Mouse (Mus musculus) MEL (cell line): ENCODE measurements at regions not wholly inside any gene's neighbourhood (a gene's known extent, or its start where the extent isn't known, plus 50 kb on each side); places are given as distances from the start of the nearest gene placed in this dataset.

ENCODE experiments used
- DNase-seq: peaks from one replicate; pipeline ENCODE4 v3.0.0; 2011; ENCODE audit warnings: low read depth, low spot score
- H3K27ac ChIP-seq: 2 replicates; pipeline ENCODE4 v1.5.1; 2012; ENCODE audit warnings: low read depth, mild to moderate bottlenecking, control low read depth, low read length, moderate library complexity; ENCODE audit not compliant: control insufficient read depth
- H3K27me3 ChIP-seq, 2 experiments: fragments of 150-350 bp in 1 of 2; sonication (generic) in 1 of 2; 2 replicates each; pipeline ENCODE4 v1.6.1; 2012; ENCODE audit warnings: low read length in 2 of 2, mild to moderate bottlenecking in 2 of 2, improper control_type of control experiment in 1 of 2, moderate library complexity in 1 of 2; ENCODE audit not compliant: insufficient read depth in 2 of 2, control insufficient read depth in 1 of 2
- H3K36me3 ChIP-seq, 2 experiments: 2 replicates each; pipeline ENCODE4 v1.6.1; 2012 to 2014; ENCODE audit warnings: low read length in 2 of 2, improper control_type of control experiment in 1 of 2, inconsistent platforms in 1 of 2, mild to moderate bottlenecking in 1 of 2; ENCODE audit not compliant: insufficient read depth in 2 of 2, control insufficient read depth in 1 of 2
- H3K4me1 ChIP-seq, 2 experiments: fragments of 150-350 bp in 1 of 2; sonication (generic) in 1 of 2; 2 replicates each; pipeline ENCODE4 v1.6.1; 2012; ENCODE audit warnings: low read length in 2 of 2, improper control_type of control experiment in 1 of 2, mild to moderate bottlenecking in 1 of 2; ENCODE audit not compliant: insufficient read depth in 2 of 2, control insufficient read depth in 1 of 2
- H3K4me3 ChIP-seq, 2 experiments: fragments of 150-350 bp in 1 of 2; sonication (generic) in 1 of 2; 2 replicates each; pipeline ENCODE4 v1.5.1; 2012; ENCODE audit warnings: low read depth in 2 of 2, low read length in 2 of 2, mild to moderate bottlenecking in 2 of 2, moderate library complexity in 2 of 2, control low read depth in 1 of 2, improper control_type of control experiment in 1 of 2; ENCODE audit not compliant: control insufficient read depth in 1 of 2, insufficient read depth in 1 of 2
- H3K79me2 ChIP-seq: 2 replicates; pipeline ENCODE4 v1.6.1; 2012; ENCODE audit warnings: mild to moderate bottlenecking, low read length, moderate library complexity; ENCODE audit not compliant: control insufficient read depth, poor library complexity, insufficient read depth
- H3K9ac ChIP-seq: 2 replicates; pipeline ENCODE4 v1.6.1; 2012; ENCODE audit warnings: low read depth, mild to moderate bottlenecking, control low read depth, low read length, moderate library complexity; ENCODE audit not compliant: control insufficient read depth, poor library complexity, severe bottlenecking
- H3K9me3 ChIP-seq: fragments of 150-350 bp; sonication (generic); replicated peaks from 2 replicates; pipeline ENCODE4 v1.6.1; 2012; ENCODE audit warnings: mild to moderate bottlenecking, low read length, improper control_type of control experiment, moderate library complexity; ENCODE audit not compliant: insufficient read depth
- CHD1 ChIP-seq: IDR thresholded peaks from 2 replicates; pipeline ENCODE4 v1.6.1; 2012; ENCODE audit warnings: low read depth, mild to moderate bottlenecking, inconsistent platforms, low read length, improper control_type of control experiment
- E2F4 ChIP-seq: IDR thresholded peaks from 2 replicates; pipeline ENCODE4 v1.6.1; 2011; ENCODE audit warnings: low read depth, low read length, improper control_type of control experiment, borderline replicate concordance
- ETS1 ChIP-seq: IDR thresholded peaks from 2 replicates; pipeline ENCODE4 v1.6.1; 2012; ENCODE audit warnings: low read depth, mild to moderate bottlenecking, inconsistent platforms, low read length, improper control_type of control experiment, moderate library complexity
- GABPA ChIP-seq: IDR thresholded peaks from 2 replicates; pipeline ENCODE4 v1.6.1; 2012; ENCODE audit warnings: low read depth, mild to moderate bottlenecking, inconsistent platforms, low read length, improper control_type of control experiment, moderate library complexity
- JUND ChIP-seq: IDR thresholded peaks from 2 replicates; pipeline ENCODE4 v1.6.1; 2011; ENCODE audit warnings: low read depth, mild to moderate bottlenecking, improper control_type of control experiment, low read length
- KAT2A ChIP-seq: conservative IDR thresholded peaks from 2 replicates; pipeline ENCODE4 v1.6.1; 2012; ENCODE audit warnings: low read depth, low read length, improper control_type of control experiment, inconsistent platforms
- MAFK ChIP-seq: IDR thresholded peaks from 2 replicates; pipeline ENCODE4 v1.6.1; 2011; ENCODE audit warnings: low read depth, mild to moderate bottlenecking, low read length, improper control_type of control experiment, borderline replicate concordance
- MXI1 ChIP-seq: IDR thresholded peaks from 2 replicates; pipeline ENCODE4 v1.6.1; 2011; ENCODE audit warnings: mild to moderate bottlenecking, low read depth, low read length, improper control_type of control experiment
- POLR2A ChIP-seq, 2 experiments: IDR thresholded peaks; 2 replicates each; pipeline ENCODE4 v1.6.1; 2011 to 2012; ENCODE audit warnings: low read length in 2 of 2, mild to moderate bottlenecking in 2 of 2, control low read depth in 1 of 2, improper control_type of control experiment in 1 of 2, low read depth in 1 of 2, moderate library complexity in 1 of 2; ENCODE audit not compliant: control insufficient read depth in 1 of 2, insufficient read depth in 1 of 2, poor library complexity in 1 of 2
- RAD21 ChIP-seq: IDR thresholded peaks from 2 replicates; pipeline ENCODE4 v1.6.1; 2011; ENCODE audit warnings: mild to moderate bottlenecking, low read depth, low read length, improper control_type of control experiment
- TAL1 ChIP-seq: IDR thresholded peaks from 2 replicates; pipeline ENCODE4 v1.6.1; 2012; ENCODE audit warnings: mild to moderate bottlenecking, inconsistent platforms, low read length, moderate library complexity, mixed read lengths
- TCF12 ChIP-seq: IDR thresholded peaks from 2 replicates; pipeline ENCODE4 v1.6.1; 2014; ENCODE audit warnings: low read depth, mild to moderate bottlenecking, inconsistent platforms, low read length, improper control_type of control experiment, moderate library complexity
- UBTF ChIP-seq: IDR thresholded peaks from 2 replicates; pipeline ENCODE4 v1.6.1; 2012; ENCODE audit warnings: low read depth, mild to moderate bottlenecking, inconsistent platforms, low read length, improper control_type of control experiment, moderate library complexity, borderline replicate concordance; ENCODE audit not compliant: insufficient read depth
- USF1 ChIP-seq: IDR thresholded peaks from 2 replicates; pipeline ENCODE4 v1.6.1; 2014; ENCODE audit warnings: low read depth, mild to moderate bottlenecking, inconsistent platforms, low read length, improper control_type of control experiment, moderate library complexity
- USF2 ChIP-seq, 2 experiments: IDR thresholded peaks; 2 replicates each; pipeline ENCODE4 v1.6.1; 2011 to 2012; ENCODE audit warnings: improper control_type of control experiment in 2 of 2, low read length in 2 of 2, borderline replicate concordance in 1 of 2, inconsistent platforms in 1 of 2, low read depth in 1 of 2, mild to moderate bottlenecking in 1 of 2; ENCODE audit not compliant: insufficient read depth in 1 of 2

DNA sequence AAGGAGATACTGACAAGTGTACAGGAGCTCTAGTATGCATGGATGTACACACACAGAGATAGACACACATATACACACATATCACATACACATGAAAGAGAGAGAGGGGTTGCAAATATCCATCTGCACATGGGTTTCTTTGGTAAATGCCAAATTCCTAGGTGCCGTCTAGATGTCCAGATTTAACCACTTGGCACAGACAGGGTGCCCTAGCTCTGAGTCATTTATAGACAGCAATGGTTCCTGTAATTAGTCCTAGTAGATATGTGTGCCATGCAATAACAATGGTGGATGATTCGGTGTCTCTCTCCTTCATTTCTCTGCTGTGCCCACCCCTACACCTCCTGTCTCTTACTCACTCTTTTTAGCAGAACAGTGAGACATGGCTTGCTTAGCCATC is 389.7 kb downstream of the Cd83 start:
- H3K36me3 ChIP-seq, result no peaks in the 10 kb centered on the region

DNA sequence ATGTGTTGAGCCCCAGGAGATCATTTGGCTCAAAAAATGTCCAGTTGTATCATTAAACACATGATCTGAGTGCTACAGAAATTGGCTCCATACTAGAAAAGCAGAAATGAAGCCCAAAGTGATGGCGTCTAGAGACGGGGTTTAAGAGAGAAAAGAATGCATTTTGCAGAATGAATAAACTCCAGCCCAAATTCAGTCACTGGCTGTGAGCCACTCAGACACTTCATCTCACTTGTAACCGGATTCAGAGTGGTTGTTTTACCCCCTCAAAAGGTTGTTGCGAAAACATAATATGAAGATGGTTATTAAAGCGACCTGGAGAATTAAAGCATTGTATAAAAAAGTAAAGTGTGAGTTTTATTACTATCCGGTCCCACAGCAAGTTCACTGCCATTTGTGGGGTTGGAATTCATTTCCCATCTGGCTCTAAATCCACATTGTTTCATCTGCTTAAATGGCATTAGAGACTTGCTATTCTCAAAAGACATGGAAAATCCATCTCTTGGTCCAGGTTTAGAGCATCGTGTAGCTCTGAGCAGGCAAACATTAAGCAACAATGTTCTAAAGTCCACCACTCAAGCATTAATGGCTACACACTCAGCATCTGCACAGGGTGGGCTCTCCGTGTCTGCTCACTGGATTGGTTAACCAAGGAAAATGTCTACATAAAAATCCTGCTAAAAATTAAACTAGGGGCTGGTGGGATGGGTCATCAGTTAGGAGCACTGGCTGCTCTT is 390.9 kb downstream of the Cd83 start:
- Histone ChIP-seq H3K9me3 (no peaks in the 10 kb centered on the region), H3K79me2 (no peaks in the 10 kb centered on the region), H3K4me3 (no peak overlapping the region), H3K4me1 (no peaks in the 10 kb centered on the region), H3K27ac (no peak overlapping the region), H3K36me3 (no peaks in the 10 kb centered on the region), H3K27me3 (no peaks in the 10 kb centered on the region), H3K9ac (no peak overlapping the region)
- TF ChIP-seq MXI1 (no peak), RAD21 (no peak), E2F4 (no peak), TCF12 (no peak), MAFK (no peak), CHD1 (no peak), ETS1 (no peak), USF2 (IDR thresholded peaks at IDR 0.05; ENCODE audit: borderline replicate concordance in 1 of 2, insufficient read depth in 1 of 2, low read depth in 1 of 2, low read length in 2 of 2) (no peak), UBTF (no peak), TAL1 (no peak), JUND (no peak), POLR2A (IDR thresholded peaks at IDR 0.05; ENCODE audit: control insufficient read depth in 1 of 2, insufficient read depth in 1 of 2, low read depth in 1 of 2, low read length in 2 of 2, poor library complexity in 1 of 2) (no peak), GABPA (no peak)
- no peak for DNase-seq

More for the DNA sequence above, 389.7 kb downstream of the Cd83 start:
- Histone ChIP-seq H3K79me2 (no peaks in the 10 kb centered on the region), H3K9me3 (no peaks in the 10 kb centered on the region), H3K4me3 (no peak overlapping the region), H3K27ac (no peak overlapping the region)
- DNase-seq, result no peak
- TF ChIP-seq KAT2A (no peak), USF1 (no peak), USF2 (IDR thresholded peaks at IDR 0.05; ENCODE audit: borderline replicate concordance in 1 of 2, insufficient read depth in 1 of 2, low read depth in 1 of 2, low read length in 2 of 2) (no peak), E2F4 (no peak)
- TF ChIP-seq, all 39 proteins: peak for 0
- Histone ChIP-seq H3K9ac (no peak overlapping the region), H3K4me1 (no peaks in the 10 kb centered on the region), H3K27me3 (no peaks in the 10 kb centered on the region)
